Mouse (Mus musculus) brain, embryonic 14.5 days (tissue): Measurements from ENCODE around the gene Tyw5.

Experiments used
- CTCF ChIP-seq: fragments of 200-500 bp; IDR thresholded peaks from 2 replicates; pipeline ENCODE4 v1.5.1; 2012; ENCODE audit warnings: inconsistent platforms, mild to moderate bottlenecking, moderate library complexity, borderline replicate concordance; ENCODE audit not compliant: insufficient read depth, insufficient read length; ENCODE audit errors: extremely low read depth
- POLR2A ChIP-seq: fragments of 200-500 bp; IDR thresholded peaks from 2 replicates; pipeline ENCODE4 v1.6.1; 2012; ENCODE audit warnings: mild to moderate bottlenecking, inconsistent platforms, borderline replicate concordance; ENCODE audit not compliant: poor library complexity, insufficient read depth, insufficient read length, severe bottlenecking; ENCODE audit errors: extremely low read depth

GRCm38 (mm10) chr1:57450241-57450640 lies 43.3 kb upstream of the Tyw5 start:
- TF ChIP-seq POLR2A (no peak), CTCF (no peak)
